Mouse (Mus musculus) limb, embryonic 12.5 days (tissue): ENCODE measurements around the gene Csf2. TPM values are rescaled to one million over a fixed set of nuclear protein-coding genes. Genes with fewer than 3 reads are reported as not detected.

Experiments used
- ATAC-seq: fragments of 200-750 bp; cut with Nextera tagmentation; 2 replicates; pipeline ENCODE4 v1.8.0; 2017; ENCODE audit warnings: low read depth, moderate TSS enrichment; ENCODE audit not compliant: insufficient number of reproducible peaks, insufficient read depth, low FRiP score, low TSS enrichment
- H3K27ac ChIP-seq: fragments of 300-500 bp; sonication (generic); 2 replicates; pipeline ENCODE4 v1.5.1; 2016; ENCODE audit warnings: mild to moderate bottlenecking, moderate library complexity
- H3K27me3 ChIP-seq: fragments of 300-500 bp; sonication (generic); 2 replicates; pipeline ENCODE4 v1.6.1; 2016; ENCODE audit warnings: mild to moderate bottlenecking, moderate library complexity
- H3K36me3 ChIP-seq: fragments of 300-500 bp; sonication (generic); 2 replicates; pipeline ENCODE4 v1.6.1; 2016; ENCODE audit warnings: mild to moderate bottlenecking, moderate library complexity
- H3K4me1 ChIP-seq: fragments of 300-500 bp; sonication (generic); replicated peaks from 2 replicates; pipeline ENCODE4 v1.6.1; 2016
- H3K4me2 ChIP-seq: fragments of 300-500 bp; sonication (generic); 2 replicates; pipeline ENCODE4 v1.6.1; 2016; ENCODE audit warnings: mild to moderate bottlenecking, moderate library complexity
- H3K4me3 ChIP-seq: fragments of 300-500 bp; sonication (generic); replicated peaks from 2 replicates; pipeline ENCODE4 v1.5.1; 2016; ENCODE audit warnings: mild to moderate bottlenecking
- H3K9ac ChIP-seq: fragments of 300-500 bp; sonication (generic); replicated peaks from 2 replicates; pipeline ENCODE4 v1.6.1; 2016; ENCODE audit warnings: mild to moderate bottlenecking, moderate library complexity
- H3K9me3 ChIP-seq: fragments of 300-500 bp; sonication (generic); 2 replicates; pipeline ENCODE4 v1.6.1; 2016; ENCODE audit warnings: mild to moderate bottlenecking, moderate library complexity
- WGBS: fragments of 180-500 bp; shearing (Covaris S2); methylation state at CpG from one replicate; pipeline ENCODE4 v1.1.7; 2016; 5-methylcytosine and 5-hydroxymethylcytosine counted together
- polyA plus RNA-seq: library from polyadenylated mRNA; unstranded; fragments of >200 nt; fragmentation: Nextera tagmentation; extraction: Ambion mirVana; gene quantifications from 2 replicates; pipeline ENCODE4 v1.2.1, GENCODE M21; 2016

The Csf2 gene
- polyA plus RNA-seq, 1 experiment from 2014 or later = not detected

GRCm38 (mm10) chr11:54267177-54267576 lies 17.7 kb upstream of the Csf2 start, which contains the start of gene Il3:
TSS of gene Il3 (minus strand) at chr11:54267277.
- Histone ChIP-seq H3K27ac (no peak within 1 kb of the TSS), H3K4me2 (no peak within 1 kb of the TSS), H3K27me3 (no peaks in the 10 kb centered on the region), H3K9me3 (no peaks in the 10 kb centered on the region), H3K4me1 (no peaks in the 10 kb centered on the region), H3K4me3 (no peak within 1 kb of the TSS), H3K36me3 (no peaks in the 10 kb centered on the region), H3K9ac (no peak within 1 kb of the TSS)
- no peak for ATAC-seq
- 77% methylated on average over 6 of the region's 6 CpGs for WGBS

- no peak overlapping the region for H3K9ac ChIP-seq
- no peaks in the 10 kb centered on the region for H3K36me3 ChIP-seq
- H3K4me2 ChIP-seq = no peak overlapping the region
- no peak for ATAC-seq
- WGBS = 60% methylated on average over 2 of the region's 2 CpGs
- no peaks in the 10 kb centered on the region for H3K9me3 ChIP-seq
- no peak overlapping the region for H3K27ac ChIP-seq
- no peaks in the 10 kb centered on the region for H3K4me1 ChIP-seq
- H3K27me3 ChIP-seq = no peaks in the 10 kb centered on the region
- no peak overlapping the region for H3K4me3 ChIP-seq
Measured at GRCm38 (mm10) chr11:54264542-54264941, 15.1 kb upstream of the Csf2 start.

DNA sequence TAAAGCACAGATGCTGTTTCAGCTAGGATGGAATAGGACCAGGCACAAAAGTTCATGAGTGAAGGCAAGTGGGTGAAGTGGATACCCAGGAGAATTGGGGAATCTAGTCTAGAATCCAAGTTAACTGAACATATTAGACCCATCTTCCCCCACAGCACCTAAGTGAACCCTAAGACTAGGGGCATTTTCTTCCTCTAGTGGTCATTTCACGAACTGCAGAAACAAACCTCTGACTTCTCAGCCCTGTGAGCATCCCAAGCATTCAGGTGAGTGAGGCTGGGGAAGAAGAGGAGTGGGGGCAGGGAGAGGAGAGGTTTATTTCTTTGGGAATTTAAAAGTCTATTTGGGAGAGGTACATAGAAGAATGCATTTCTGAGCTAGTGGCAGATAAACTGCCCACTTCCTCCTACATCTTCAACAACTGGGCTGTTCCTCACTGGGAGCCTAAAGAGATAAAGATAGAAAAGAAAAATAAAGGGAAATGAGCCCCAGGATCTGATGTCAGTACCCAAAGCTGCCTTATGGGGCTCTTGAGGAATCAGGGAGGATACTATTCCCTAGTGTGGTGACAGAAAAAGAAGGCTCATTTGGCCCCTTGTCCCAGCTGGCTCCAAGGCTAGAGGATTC lies 14.1 kb upstream of the Csf2 start:
- no peak overlapping the region for H3K4me2 ChIP-seq
- ATAC-seq = no peak
- H3K36me3 ChIP-seq = no peaks in the 10 kb centered on the region
- no peak overlapping the region for H3K9ac ChIP-seq
- no peaks in the 10 kb centered on the region for H3K27me3 ChIP-seq
- H3K27ac ChIP-seq = no peak overlapping the region
- no peaks in the 10 kb centered on the region for H3K4me1 ChIP-seq
- no peaks in the 10 kb centered on the region for H3K9me3 ChIP-seq
- H3K4me3 ChIP-seq = no peak overlapping the region
- WGBS = 19% methylated on average over 1 of the region's 1 CpGs

- Histone ChIP-seq H3K4me2 (no peak overlapping the region), H3K27me3 (peaks cover 14% of the 10 kb centered on the region), H3K4me3 (no peak overlapping the region), H3K4me1 (no peaks in the 10 kb centered on the region), H3K9ac (no peak overlapping the region), H3K36me3 (no peaks in the 10 kb centered on the region), H3K27ac (no peak overlapping the region), H3K9me3 (no peaks in the 10 kb centered on the region)
- 63% methylated on average over 3 of the region's 3 CpGs for WGBS
- ATAC-seq = no peak
Measured at GRCm38 (mm10) chr11:54256624-54257376, 7.3 kb upstream of the Csf2 start.

GRCm38 (mm10) chr11:54254114-54254513 lies 4.6 kb upstream of the Csf2 start:
- no peak overlapping the region for H3K9ac ChIP-seq
- WGBS = 32% methylated on average over 4 of the region's 4 CpGs
- no peaks in the 10 kb centered on the region for H3K9me3 ChIP-seq
- ATAC-seq = no peak
- H3K4me3 ChIP-seq = no peak overlapping the region
- no peaks in the 10 kb centered on the region for H3K36me3 ChIP-seq
- no peak overlapping the region for H3K27ac ChIP-seq
- H3K27me3 ChIP-seq = peaks cover 14% of the 10 kb centered on the region
- no peak overlapping the region for H3K4me2 ChIP-seq
- H3K4me1 ChIP-seq = 0 out of 2 replicates have a peak, but pooled peaks cover 4% of the 10 kb centered on the region

- Histone ChIP-seq H3K9ac (no peak overlapping the region), H3K36me3 (no peaks in the 10 kb centered on the region), H3K9me3 (no peaks in the 10 kb centered on the region), H3K4me3 (no peak overlapping the region), H3K4me1 (peaks cover 4% of the 10 kb centered on the region; the same call in 1 of the 2 replicates), H3K4me2 (no peak overlapping the region), H3K27me3 (peaks cover 6% of the 10 kb centered on the region; the same call in 1 of the 2 replicates), H3K27ac (no peak overlapping the region)
- WGBS = 94% methylated on average over 11 of the region's 11 CpGs
- ATAC-seq = no peak
Measured at GRCm38 (mm10) chr11:54250575-54250974, 1.1 kb upstream of the Csf2 start.

DNA sequence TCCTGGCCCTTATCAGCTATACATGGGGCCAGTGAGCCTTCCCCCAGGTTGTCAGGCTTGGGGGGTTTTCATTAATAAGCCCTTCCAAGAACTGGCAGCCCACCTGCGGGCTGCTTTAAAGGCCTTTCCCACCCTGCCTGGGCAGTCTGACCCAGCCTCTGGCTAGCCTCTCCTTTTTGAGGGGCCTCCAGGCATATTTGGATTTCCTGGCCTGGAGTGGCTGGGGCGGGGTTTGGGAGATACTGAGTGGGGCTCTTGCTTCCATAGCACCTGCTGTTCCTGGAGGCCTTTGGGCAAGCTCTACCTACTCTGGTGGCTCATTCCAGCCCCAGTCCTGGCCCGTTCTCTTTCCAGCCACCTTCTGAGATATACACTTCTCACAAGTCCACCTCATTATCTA lies 281 bp upstream of the Csf2 start:
- Histone ChIP-seq H3K9me3 (no peaks in the 10 kb centered on the region), H3K4me1 (peaks cover 4% of the 10 kb centered on the region; the same call in 1 of the 2 replicates), H3K36me3 (no peaks in the 10 kb centered on the region), H3K9ac (no peak overlapping the region), H3K27ac (no peak overlapping the region), H3K4me2 (no peak overlapping the region), H3K27me3 (no peaks in the 10 kb centered on the region), H3K4me3 (no peak overlapping the region)
- no peak for ATAC-seq
- WGBS = 72% methylated on average over 3 of the region's 3 CpGs

DNA sequence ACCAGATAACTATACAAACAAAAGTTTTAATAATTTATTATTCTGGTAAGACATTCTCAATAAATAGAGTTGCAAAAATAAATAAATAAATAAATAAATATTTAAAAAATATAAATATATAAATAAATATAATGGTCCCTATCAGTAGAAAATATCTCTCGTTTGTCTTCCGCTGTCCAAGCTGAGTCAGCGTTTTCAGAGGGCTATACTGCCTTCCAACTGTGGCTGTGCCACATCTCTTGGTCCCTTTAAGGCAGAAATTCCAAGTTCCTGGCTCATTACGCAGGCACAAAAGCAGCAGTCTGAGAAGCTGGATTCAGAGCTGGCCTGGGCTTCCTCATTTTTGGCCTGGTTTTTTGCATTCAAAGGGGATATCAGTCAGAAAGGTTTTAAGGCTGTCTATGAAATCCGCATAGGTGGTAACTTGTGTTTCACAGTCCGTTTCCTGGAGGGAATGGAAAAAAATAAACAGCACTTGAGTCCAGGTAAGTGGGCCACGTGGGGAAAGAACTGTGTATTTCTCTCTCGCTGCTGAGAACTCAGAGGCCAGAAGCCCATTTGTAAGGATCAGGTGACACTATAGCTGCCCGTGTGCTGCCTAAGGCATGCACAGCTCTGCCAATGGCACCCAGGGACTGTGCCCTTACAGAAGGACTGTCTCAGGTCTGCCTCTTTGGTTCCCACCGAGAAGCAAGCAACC lies 2.1 kb downstream of the Csf2 start:
- H3K27ac ChIP-seq = peak overlapping the region; percentile 35; the same call in 1 of the 2 replicates
- no peaks in the 10 kb centered on the region for H3K27me3 ChIP-seq
- H3K36me3 ChIP-seq = no peaks in the 10 kb centered on the region
- peaks cover 4% of the 10 kb centered on the region; the same call in 1 of the 2 replicates for H3K4me1 ChIP-seq
- H3K9me3 ChIP-seq = no peaks in the 10 kb centered on the region
- H3K4me2 ChIP-seq = no peak overlapping the region
- 67% methylated on average over 10 of the region's 10 CpGs for WGBS
- ATAC-seq = no peak
- no peak overlapping the region for H3K9ac ChIP-seq
- H3K4me3 ChIP-seq = no peak overlapping the region

GRCm38 (mm10) chr11:54244465-54244864 lies 5.0 kb downstream of the Csf2 start:
- H3K36me3 ChIP-seq = no peaks in the 10 kb centered on the region
- 81% methylated on average over 6 of the region's 6 CpGs for whole genome bisulfite sequencing
- H3K4me2 ChIP-seq = no peak overlapping the region
- no peaks in the 10 kb centered on the region for H3K9me3 ChIP-seq
- no peak for ATAC-seq
- H3K27me3 ChIP-seq = no peaks in the 10 kb centered on the region
- H3K9ac ChIP-seq = no peak overlapping the region
- H3K4me3 ChIP-seq = no peak overlapping the region
- no peaks in the 10 kb centered on the region; the same call in 1 of the 2 replicates for H3K4me1 ChIP-seq
- no peak overlapping the region for H3K27ac ChIP-seq

- Histone ChIP-seq H3K9me3 (no peaks in the 10 kb centered on the region), H3K36me3 (no peaks in the 10 kb centered on the region)
- WGBS = 80% methylated on average over 3 of the region's 3 CpGs
Measured at GRCm38 (mm10) chr11:54242494-54242893, 7.0 kb downstream of the Csf2 start.

GRCm38 (mm10) chr11:54236939-54237338 lies 12.5 kb downstream of the Csf2 start:
- Histone ChIP-seq H3K4me3 (no peak overlapping the region), H3K27ac (no peak overlapping the region), H3K27me3 (no peaks in the 10 kb centered on the region), H3K9ac (no peak overlapping the region), H3K4me1 (no peaks in the 10 kb centered on the region), H3K4me2 (no peak overlapping the region), H3K9me3 (no peaks in the 10 kb centered on the region), H3K36me3 (no peaks in the 10 kb centered on the region)
- ATAC-seq = no peak
- 69% methylated on average over 2 of the region's 2 CpGs for WGBS

More at GRCm38 (mm10) chr11:54242494-54242893, 7.0 kb downstream of the Csf2 start:
- no peaks in the 10 kb centered on the region for H3K4me1 ChIP-seq
- ATAC-seq = no peak
- no peak overlapping the region for H3K9ac ChIP-seq
- H3K4me3 ChIP-seq = no peak overlapping the region
- H3K27ac ChIP-seq = no peak overlapping the region
- H3K4me2 ChIP-seq = no peak overlapping the region
- no peaks in the 10 kb centered on the region for H3K27me3 ChIP-seq
